Mouse (Mus musculus) cerebellum, postnatal 4 days (tissue): ENCODE measurements around the gene Retreg3.
"Not testable (repeated sequence)": the region's sequence is repeated elsewhere in the genome, so short reads cannot be mapped to it uniquely, and the experiment has no call there.

Source experiments
- DNase-seq, 2 experiments: peaks; one replicate each; pipeline ENCODE4 v3.0.0; 2022; ENCODE audit warnings: low spot score in 2 of 2, mixed read lengths in 1 of 2

Gene Retreg3

GRCm38 (mm10) chr11:101148751-101149150 is 29.1 kb upstream of the Retreg3 start:
- DNase-seq = no peak

GRCm38 (mm10) chr11:101146377-101146776 is 26.7 kb upstream of the Retreg3 start:
- peak in 1 of 2 experiments; percentile 62 for DNase-seq

GRCm38 (mm10) chr11:101143338-101144225 is 23.9 kb upstream of the Retreg3 start:
- peak in 1 of 2 experiments; percentile 50 for DNase-seq

- no peak for DNase-seq
These were observed 22.7 kb upstream of the Retreg3 start for GRCm38 (mm10) chr11:101142215-101142967.

- no peak for DNase-seq
These were observed 21.4 kb upstream of the Retreg3 start for GRCm38 (mm10) chr11:101141088-101141487.

- no peak for DNase-seq
These were observed 20.6 kb upstream of the Retreg3 start for GRCm38 (mm10) chr11:101140164-101140819.

- DNase-seq = no peak
These were observed 19.0 kb upstream of the Retreg3 start for GRCm38 (mm10) chr11:101138536-101139181.

GRCm38 (mm10) chr11:101137000-101137399 is 17.3 kb upstream of the Retreg3 start:
- no peak for DNase-seq

- no peak for DNase-seq
These were observed 14.6 kb upstream of the Retreg3 start for GRCm38 (mm10) chr11:101134217-101134865.

GRCm38 (mm10) chr11:101133037-101133436 is 13.3 kb upstream of the Retreg3 start:
- DNase-seq = no peak

GRCm38 (mm10) chr11:101131701-101132100 is 12.0 kb upstream of the Retreg3 start:
- DNase-seq = peak in 1 of 2 experiments; percentile 48

GRCm38 (mm10) chr11:101131187-101131586 is 11.5 kb upstream of the Retreg3 start:
- DNase-seq = no peak

- DNase-seq = no peak
These were observed 10.5 kb upstream of the Retreg3 start for GRCm38 (mm10) chr11:101130056-101130756.

- no peak for DNase-seq
These were observed 9.4 kb upstream of the Retreg3 start for GRCm38 (mm10) chr11:101128996-101129577.

GRCm38 (mm10) chr11:101127075-101127474 is 7.4 kb upstream of the Retreg3 start:
- no peak for DNase-seq

- not testable (repeated sequence) for DNase-seq
These were observed 5.3 kb upstream of the Retreg3 start for GRCm38 (mm10) chr11:101125008-101125407.

- not testable (repeated sequence) for DNase-seq
These were observed 4.8 kb upstream of the Retreg3 start for GRCm38 (mm10) chr11:101124494-101124893.

- DNase-seq = no peak
These were observed 974 bp upstream of the Retreg3 start for GRCm38 (mm10) chr11:101120545-101121188.

GRCm38 (mm10) chr11:101119131-101119760 is 447 bp downstream of the Retreg3 start:
- DNase-seq = no peak
